Mouse (Mus musculus): ENCODE results near the gene Wfdc6b.

GRCm38 (mm10) chr2:164566997-164567396, 46.3 kb upstream of the Wfdc6b start:
- TF ChIP-seq CTCF (IDR thresholded peaks at IDR 0.05; ENCODE audit: borderline replicate concordance, insufficient read depth, low read depth, low read length) (no peak), POLR2A (IDR thresholded peaks at IDR 0.05; ENCODE audit: borderline replicate concordance, insufficient read depth, low read length) (no peak)
